Mouse (Mus musculus): ENCODE data around the gene Tinagl1. TPM values are rescaled to one million over a fixed set of nuclear protein-coding genes. Genes with fewer than 3 reads are reported as not detected.

Tinagl1 gene
- total and polyA plus RNA-seq, 3 experiments: 6.1 to 21.9 TPM; not detected in 1

GRCm38 (mm10) chr4:130128907-130129306 is 46.0 kb downstream of the Tinagl1 start:
- TF ChIP-seq MYB (IDR thresholded peaks at IDR 0.05; ENCODE audit: low read depth, low read length): no peak
- no peak for TF ChIP-seq CTCF (IDR thresholded peaks at IDR 0.05 in 2 of 3, conservative IDR thresholded peaks at IDR 0.05 in 1 of 3; ENCODE audit: control insufficient read depth in 1 of 3, insufficient read depth in 1 of 3, low read depth in 2 of 3, low read length in 3 of 3, poor library complexity in 1 of 3, severe bottlenecking in 1 of 3)
- no peak for TF ChIP-seq USF1 (IDR thresholded peaks at IDR 0.05; ENCODE audit: low read depth, low read length)
- TF ChIP-seq MXI1 (IDR thresholded peaks at IDR 0.05; ENCODE audit: low read depth, low read length): no peak
- no peak for TF ChIP-seq HCFC1 (IDR thresholded peaks at IDR 0.05; ENCODE audit: low read depth, low read length)
- no peak for TF ChIP-seq CHD1 (IDR thresholded peaks at IDR 0.05; ENCODE audit: low read depth, low read length)
- TF ChIP-seq RCOR1 (IDR thresholded peaks at IDR 0.05; ENCODE audit: low read depth, low read length): no peak
- TF ChIP-seq TBP (IDR thresholded peaks at IDR 0.05; ENCODE audit: low read depth, low read length): no peak
- TF ChIP-seq TCF12 (IDR thresholded peaks at IDR 0.05; ENCODE audit: low read depth, low read length): no peak
- no peak for TF ChIP-seq POLR2AphosphoS2 (IDR thresholded peaks at IDR 0.05; ENCODE audit: low read length)
- no peak for TF ChIP-seq ELF1 (IDR thresholded peaks at IDR 0.05; ENCODE audit: low read depth, low read length)
- no peak for TF ChIP-seq USF2 (IDR thresholded peaks at IDR 0.05; ENCODE audit: borderline replicate concordance in 1 of 2, insufficient read depth in 1 of 2, low read depth in 1 of 2, low read length in 2 of 2)
- no peak for TF ChIP-seq MYC (IDR thresholded peaks at IDR 0.05; ENCODE audit: low read depth, low read length)
- no peak for TF ChIP-seq GATA1 (IDR thresholded peaks at IDR 0.05; ENCODE audit: low read depth, low read length)
- Histone ChIP-seq H3K27ac (ENCODE audit: control insufficient read depth, low read depth, low read length) (no peak overlapping the region), H3K4me1 (ENCODE audit: control insufficient read depth in 1 of 2, insufficient read depth in 2 of 2, low read length in 2 of 2) (peaks cover 0 to 13% of the 10 kb centered on the region in 2 experiments; a peak in 2 of 4 replicates), H3K4me3 (ENCODE audit: control insufficient read depth in 1 of 2, insufficient read depth in 1 of 2, low read depth in 2 of 2, low read length in 2 of 2) (no peak overlapping the region), H3K27me3 (ENCODE audit: control insufficient read depth in 1 of 2, insufficient read depth in 2 of 2, low read length in 2 of 2) (no peaks in the 10 kb centered on the region), H3K36me3 (ENCODE audit: control insufficient read depth in 1 of 2, insufficient read depth in 2 of 2, low read length in 2 of 2) (0 out of 4 replicates have a peak, but pooled peaks cover 0 to 2% of the 10 kb centered on the region in 2 experiments), H3K9ac (ENCODE audit: control insufficient read depth, low read depth, low read length, poor library complexity, severe bottlenecking) (no peak overlapping the region), H3K9me3 (replicated peaks; ENCODE audit: insufficient read depth, low read length) (no peaks in the 10 kb centered on the region), H3K79me2 (ENCODE audit: control insufficient read depth, insufficient read depth, low read length, poor library complexity) (no peaks in the 10 kb centered on the region)
- no peak for DNase-seq (ENCODE audit: low read depth, low spot score)

- no peak overlapping the region for H3K9ac ChIP-seq (ENCODE audit: control insufficient read depth, low read depth, low read length, poor library complexity, severe bottlenecking)
- no peaks in the 10 kb centered on the region for H3K9me3 ChIP-seq (replicated peaks; ENCODE audit: insufficient read depth, low read length)
- no peak for DNase-seq (ENCODE audit: low read depth, low spot score)
- H3K27me3 ChIP-seq (ENCODE audit: control insufficient read depth in 1 of 2, insufficient read depth in 2 of 2, low read length in 2 of 2): no peaks in the 10 kb centered on the region
- H3K79me2 ChIP-seq (ENCODE audit: control insufficient read depth, insufficient read depth, low read length, poor library complexity): no peaks in the 10 kb centered on the region
- TF ChIP-seq TCF12 (IDR thresholded peaks at IDR 0.05; ENCODE audit: low read depth, low read length) (no peak), GATA1 (IDR thresholded peaks at IDR 0.05; ENCODE audit: low read depth, low read length) (no peak), GABPA (IDR thresholded peaks at IDR 0.05; ENCODE audit: low read depth, low read length) (no peak), ETS1 (IDR thresholded peaks at IDR 0.05; ENCODE audit: low read depth, low read length) (no peak), USF1 (IDR thresholded peaks at IDR 0.05; ENCODE audit: low read depth, low read length) (no peak), BHLHE40 (IDR thresholded peaks at IDR 0.05; ENCODE audit: borderline replicate concordance, low read depth, low read length) (no peak), POLR2A (IDR thresholded peaks at IDR 0.05; ENCODE audit: control insufficient read depth in 1 of 2, insufficient read depth in 1 of 2, low read depth in 1 of 2, low read length in 2 of 2, poor library complexity in 1 of 2) (no peak), SMC3 (IDR thresholded peaks at IDR 0.05; ENCODE audit: low read depth, low read length) (no peak), NELFE (IDR thresholded peaks at IDR 0.05; ENCODE audit: low read depth, low read length) (no peak), ZMIZ1 (IDR thresholded peaks at IDR 0.05; ENCODE audit: low read depth, low read length) (no peak), MAZ (IDR thresholded peaks at IDR 0.05; ENCODE audit: low read depth, low read length) (no peak), EP300 (IDR thresholded peaks at IDR 0.05; ENCODE audit: low read depth in 1 of 2, low read length in 2 of 2) (no peak), TAL1 (IDR thresholded peaks at IDR 0.05; ENCODE audit: low read length) (no peak), JUND (IDR thresholded peaks at IDR 0.05; ENCODE audit: low read depth, low read length) (no peak)
- no peak overlapping the region for H3K27ac ChIP-seq (ENCODE audit: control insufficient read depth, low read depth, low read length)
- no peak overlapping the region for H3K4me3 ChIP-seq (ENCODE audit: control insufficient read depth in 1 of 2, insufficient read depth in 1 of 2, low read depth in 2 of 2, low read length in 2 of 2)
- H3K4me1 ChIP-seq (ENCODE audit: control insufficient read depth in 1 of 2, insufficient read depth in 2 of 2, low read length in 2 of 2): peaks cover 0 to 6% of the 10 kb centered on the region in 2 experiments; a peak in 1 of 4 replicates
- H3K36me3 ChIP-seq (ENCODE audit: control insufficient read depth in 1 of 2, insufficient read depth in 2 of 2, low read length in 2 of 2): 0 out of 4 replicates have a peak, but pooled peaks cover 0 to 2% of the 10 kb centered on the region in 2 experiments
Observed at GRCm38 (mm10) chr4:130125935-130126334, 49.0 kb downstream of the Tinagl1 start.

All from MEL (cell line).